Mouse (Mus musculus) WW6 (cell line): ENCODE results near the gene Babam2.

ENCODE experiments used
- DNase-seq: peaks from one replicate; pipeline ENCODE4 v3.0.0-alpha.2; 2013; ENCODE audit warnings: low read depth, low spot score

Gene Babam2

DNA sequence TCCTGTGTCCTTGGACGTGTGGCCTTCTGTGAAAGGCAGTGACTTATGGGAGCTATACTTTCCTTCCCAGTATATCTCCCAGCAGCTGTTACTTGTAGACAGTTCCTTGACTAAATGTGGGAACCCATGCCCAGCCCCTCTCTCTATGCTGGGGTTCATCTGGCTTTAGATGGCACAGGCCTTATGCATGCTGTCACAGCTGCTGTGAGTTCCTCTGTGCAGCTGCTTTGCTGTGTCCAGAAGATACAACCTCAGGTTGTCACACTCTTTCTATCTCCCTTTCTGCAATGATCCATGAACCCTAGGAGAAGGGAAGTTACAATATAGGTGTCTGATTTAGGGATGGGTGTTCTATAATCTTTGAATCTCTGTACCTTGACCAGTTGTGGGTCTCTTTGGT, 132.1 kb downstream of the Babam2 start:
- DNase-seq, result no peak

DNA sequence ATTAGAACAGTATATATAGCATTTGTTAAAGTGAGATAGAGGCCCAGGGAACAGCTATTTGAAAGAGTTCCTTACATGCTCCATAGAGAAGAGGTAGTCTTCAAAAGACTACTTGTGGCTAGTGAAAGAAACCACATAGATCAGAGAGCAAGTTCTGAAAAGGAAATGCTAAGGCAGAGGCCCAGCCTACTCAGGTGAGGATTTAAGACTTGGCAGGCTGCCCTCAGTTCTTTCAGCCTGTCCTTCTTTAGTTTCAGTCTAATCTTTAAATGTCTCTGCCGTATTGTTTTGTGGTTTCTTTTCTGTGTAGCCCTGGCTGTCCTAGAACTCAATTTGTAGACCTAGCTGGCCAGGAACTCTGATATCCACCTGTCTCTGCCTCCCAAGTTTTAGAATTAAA, 134.1 kb downstream of the Babam2 start:
- DNase-seq, result no peak

DNA sequence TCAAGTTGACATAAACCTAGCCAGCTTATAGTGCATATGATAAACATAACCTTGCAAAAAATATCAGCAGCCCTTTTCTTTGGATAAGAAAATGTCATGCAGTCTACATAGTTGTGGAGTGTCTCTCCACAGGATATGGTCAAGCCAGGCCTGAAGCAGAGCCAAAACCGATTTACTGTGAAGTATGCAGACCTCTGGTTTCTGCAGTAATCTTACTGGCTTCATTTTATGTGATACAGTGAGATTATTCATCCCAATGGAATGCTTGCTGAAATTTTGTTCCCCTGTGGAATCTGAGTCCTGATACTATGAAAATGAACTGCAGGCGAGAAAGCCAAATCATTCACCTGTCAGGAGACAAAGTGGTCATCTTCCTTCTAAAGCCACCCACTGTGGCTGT, 138.2 kb downstream of the Babam2 start:
- no peak for DNase-seq

DNA sequence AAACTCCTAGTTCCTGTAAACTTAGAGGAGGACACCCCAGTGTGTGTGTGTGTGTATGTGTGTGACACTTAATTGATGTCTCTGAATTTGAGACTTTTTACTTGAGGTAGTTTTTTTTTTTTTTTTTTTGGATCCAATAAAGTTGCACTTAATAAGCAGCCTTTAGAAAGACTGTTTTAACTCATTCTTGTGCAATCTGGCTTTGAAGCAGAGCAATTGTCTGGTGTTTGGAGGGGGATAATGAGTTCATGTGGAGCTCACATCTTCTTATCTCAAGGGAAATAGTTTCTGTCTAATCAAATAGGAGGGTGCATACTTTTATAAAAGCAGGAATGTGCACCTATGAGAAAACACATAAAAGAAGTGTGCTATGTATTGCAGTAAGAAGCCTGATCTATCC, 142.5 kb downstream of the Babam2 start:
- no peak for DNase-seq

DNA sequence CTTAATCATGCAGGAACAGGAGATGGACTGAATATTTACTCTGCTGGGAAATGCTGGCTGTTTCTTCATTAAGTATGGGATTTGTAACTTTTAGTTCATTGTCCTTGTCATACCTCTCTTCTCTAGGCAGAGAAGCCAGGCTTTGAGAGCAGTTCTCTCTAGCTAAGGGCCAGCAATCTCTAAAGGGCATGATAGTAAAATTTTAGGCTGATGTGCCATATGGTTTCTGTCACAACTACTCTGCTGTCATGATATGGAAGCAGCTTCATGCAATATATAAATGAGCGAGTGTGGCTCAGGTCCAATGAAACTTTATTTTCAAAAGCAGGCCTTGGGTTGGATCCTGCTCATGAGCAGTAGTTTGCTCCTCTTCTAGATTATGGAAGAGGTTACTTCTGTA, 142.9 kb downstream of the Babam2 start:
- DNase-seq, result no peak

DNA sequence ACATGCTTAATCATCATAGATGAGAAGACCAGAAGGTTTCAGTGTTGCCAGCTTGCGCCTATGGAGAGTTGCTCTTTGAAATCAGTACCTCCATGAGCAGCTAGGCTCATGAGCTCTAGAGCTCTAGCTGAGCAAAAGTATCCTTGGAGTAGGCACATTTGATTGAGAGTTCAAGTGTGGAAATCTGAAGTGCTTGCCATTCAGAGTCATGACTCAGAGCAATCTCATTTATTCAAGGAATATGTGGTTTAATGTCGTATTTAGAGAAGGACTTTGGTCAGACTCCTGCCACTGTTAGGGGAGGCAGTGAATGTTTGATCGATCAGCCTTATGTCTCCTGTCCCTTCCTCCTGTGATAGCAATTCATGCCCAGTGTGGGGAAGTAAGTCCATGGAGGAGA, 147.4 kb downstream of the Babam2 start:
- no peak for DNase-seq

DNA sequence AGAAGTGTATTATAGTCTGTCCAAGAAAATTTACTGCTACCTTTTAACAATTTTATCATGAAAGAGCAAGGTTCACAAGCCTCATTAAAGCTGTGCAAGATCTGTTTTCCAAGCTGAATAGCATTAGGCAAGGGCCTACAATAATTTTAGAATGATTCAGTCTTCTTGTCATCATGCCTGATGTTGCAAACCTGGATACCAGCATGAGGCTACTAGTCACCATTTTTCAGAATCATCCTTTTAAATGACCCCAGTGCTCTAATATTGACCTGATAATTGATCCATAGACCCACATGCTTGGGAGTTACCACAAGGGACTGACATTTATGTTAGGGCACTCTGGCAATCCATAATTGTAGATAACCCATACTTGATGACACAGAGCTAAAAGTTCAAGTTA, 149.5 kb downstream of the Babam2 start:
- no peak for DNase-seq

DNA sequence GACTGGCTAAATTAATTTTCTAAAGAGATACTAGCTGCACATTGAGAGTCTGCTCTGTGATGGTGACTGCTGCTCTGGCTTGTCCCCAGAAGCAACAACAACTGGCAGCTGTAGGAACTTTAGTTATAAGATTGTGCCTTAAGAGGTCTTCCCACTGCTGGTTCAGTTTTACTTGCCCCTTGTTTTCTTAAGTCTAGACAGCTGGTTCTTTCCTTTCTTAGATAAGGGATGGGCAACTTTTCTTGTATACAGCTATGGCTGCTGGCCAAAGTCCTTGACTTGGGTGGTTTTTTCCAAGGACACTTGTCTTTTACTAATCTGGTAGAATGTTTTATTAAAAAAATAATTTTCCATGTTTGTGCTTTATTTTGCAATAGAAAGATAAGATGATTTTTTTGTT, 151.5 kb downstream of the Babam2 start:
- no peak for DNase-seq

DNA sequence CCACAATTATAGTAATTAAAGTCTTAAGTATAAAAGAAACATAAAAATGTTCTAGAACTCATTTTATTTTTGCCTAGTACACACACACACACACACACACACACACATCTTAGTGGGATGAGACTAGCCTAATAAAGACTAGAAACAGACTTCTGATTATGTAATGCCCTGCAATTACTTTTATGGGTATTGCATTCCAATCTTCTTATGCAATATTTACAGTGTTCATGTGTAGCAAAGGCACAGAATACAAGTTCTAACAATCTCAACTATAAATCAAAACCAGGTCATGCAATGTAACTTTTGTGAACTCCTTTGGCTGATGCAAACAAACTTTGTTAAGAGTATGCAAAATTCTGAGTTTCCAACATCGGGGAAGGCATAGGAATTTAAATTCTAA, 155.3 kb downstream of the Babam2 start:
- no peak for DNase-seq

DNA sequence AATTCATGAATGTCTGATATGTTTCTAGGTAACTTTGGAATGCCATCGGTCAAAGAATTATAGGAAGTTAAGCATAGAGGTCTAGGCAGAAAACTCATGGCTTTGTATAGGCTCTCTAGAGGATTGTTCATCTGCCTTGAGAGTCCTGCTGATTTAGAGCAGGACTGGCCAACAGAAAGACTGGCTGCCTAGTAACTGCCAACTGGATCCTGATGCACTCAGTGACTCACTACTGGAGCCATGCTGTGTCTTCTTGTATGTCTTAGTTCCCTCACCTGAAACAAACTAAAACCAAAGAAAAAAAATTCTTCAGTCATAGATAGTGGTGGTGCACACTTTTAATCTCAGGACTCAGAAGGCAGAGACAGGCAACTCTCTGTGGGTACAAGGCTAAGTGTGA, 156.3 kb downstream of the Babam2 start:
- no peak for DNase-seq

DNA sequence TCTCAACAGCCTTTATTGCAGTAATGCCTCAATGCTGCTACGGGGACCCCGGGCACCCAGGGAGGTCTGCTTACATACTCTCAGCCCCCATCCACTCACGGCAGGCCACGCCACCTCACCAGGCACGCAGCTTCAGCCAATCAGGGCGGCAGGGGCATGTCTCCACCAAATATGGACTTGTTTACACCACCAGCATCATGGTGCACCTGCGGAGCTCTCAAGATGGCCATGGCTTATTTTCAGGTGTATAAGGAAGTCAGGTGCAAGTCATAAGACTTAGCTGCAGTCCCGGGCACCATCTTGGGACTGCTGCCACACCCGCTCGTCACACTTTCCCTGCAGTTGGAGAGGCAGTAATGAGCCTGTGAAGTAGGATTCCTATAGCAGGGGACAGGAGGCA, 161.4 kb downstream of the Babam2 start:
- peak; percentile 11 for DNase-seq

DNA sequence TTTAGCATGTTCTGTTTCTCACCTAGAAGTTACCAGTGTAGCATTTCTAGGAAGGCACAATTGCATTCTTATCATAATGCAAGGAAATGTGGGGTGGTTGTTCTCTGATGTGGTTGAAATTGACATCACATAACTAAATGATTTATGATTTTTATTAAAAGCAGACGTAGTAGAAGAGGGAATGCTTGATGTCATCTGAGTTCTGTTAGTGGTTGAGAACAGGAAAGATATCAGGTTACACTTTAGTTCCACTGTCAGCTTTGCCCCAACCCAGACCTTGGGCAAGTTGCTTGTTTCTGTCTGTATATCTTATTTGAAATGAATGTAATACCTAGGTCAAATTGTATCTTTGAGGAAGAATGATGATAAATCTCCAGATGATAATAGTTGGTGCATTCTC, 162.9 kb downstream of the Babam2 start:
- DNase-seq, result no peak

DNA sequence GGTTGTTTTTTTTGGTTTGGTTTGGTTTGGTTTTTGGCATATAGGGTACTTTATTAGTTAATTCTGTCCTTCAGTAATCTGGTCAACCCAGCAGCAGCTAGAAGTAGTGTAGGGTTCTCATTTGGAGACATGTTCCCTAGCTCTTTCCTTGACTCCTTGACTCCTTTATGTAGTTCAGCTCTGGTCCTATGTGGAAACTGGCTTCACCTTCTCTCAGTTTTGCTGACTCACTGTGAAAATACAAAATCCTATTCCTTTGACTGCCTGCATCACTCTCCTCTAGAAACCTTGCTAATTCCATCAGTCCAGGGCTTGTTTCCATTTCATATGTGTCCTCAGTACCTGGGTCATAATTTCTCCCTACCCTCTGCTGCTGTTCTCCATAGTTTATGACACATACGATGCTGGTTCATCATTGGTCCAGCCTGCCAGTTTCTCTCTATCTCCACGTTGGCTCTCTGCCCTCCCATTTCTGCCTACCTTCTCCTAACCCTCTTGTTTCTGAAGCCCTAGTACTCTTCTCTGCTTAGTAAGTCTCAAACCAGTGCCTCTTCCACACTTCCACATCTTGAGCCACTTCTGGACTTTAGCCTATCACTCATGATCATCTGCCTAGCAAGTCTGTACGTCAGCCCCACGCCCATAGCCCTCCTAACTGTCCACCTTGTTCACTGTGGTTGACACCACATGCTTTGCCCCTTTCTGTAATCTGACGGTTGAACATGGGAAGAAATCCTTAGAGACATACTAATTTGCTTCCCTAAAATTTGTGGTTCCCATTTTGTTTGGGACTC, 163.5 kb downstream of the Babam2 start:
- DNase-seq, result no peak

DNA sequence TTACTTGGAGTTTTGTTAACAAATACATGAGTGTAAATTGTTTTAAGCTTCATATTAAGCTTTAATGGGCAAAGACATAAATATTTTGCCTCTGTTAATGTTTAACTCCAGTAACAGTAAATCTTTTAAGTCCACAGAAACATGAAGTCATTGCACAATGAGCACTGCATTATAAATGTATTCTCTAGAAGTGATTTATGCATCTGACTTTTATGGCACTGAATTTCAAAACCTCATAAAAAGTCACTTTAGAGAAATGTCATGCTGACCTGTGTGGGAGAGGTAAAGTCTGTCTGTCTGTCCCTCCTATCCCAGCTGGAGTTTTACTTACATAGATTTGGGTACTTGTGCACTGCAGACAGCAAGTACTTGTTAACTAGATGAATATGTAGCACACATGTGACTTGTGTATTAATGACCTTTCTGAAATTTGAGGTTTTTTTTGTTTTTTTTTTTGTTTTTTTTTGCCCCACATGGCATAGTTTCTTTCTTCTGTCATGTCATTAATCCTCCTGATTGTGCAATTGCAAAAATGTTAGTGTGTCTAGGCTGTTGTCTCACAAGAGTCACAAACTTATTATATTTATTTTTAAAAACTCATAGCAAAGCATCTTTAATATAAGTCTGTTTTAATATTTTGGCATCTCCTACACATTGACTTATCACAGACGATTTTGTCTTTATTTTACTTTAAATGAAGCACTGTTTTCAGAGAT, 165.4 kb downstream of the Babam2 start:
- DNase-seq, result no peak

DNA sequence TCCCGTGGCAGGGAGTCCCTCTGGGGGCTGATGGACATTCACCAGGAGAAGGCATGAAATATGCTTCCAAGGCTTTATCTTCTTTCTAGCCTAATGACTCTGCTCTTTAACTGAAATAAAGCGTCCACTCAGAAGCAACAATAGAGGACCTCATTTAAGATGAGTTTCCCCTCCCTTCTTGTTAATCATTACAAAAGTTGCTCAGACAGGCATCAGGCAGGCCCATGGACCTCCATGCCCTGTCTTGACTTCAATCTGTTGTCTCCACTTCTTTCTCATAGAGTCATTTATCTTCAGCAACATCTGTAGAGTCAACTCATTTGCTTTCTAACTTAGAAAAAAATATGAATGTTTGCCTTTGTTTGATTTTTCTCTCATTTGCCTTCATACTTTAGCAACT, 166.6 kb downstream of the Babam2 start:
- no peak for DNase-seq

DNA sequence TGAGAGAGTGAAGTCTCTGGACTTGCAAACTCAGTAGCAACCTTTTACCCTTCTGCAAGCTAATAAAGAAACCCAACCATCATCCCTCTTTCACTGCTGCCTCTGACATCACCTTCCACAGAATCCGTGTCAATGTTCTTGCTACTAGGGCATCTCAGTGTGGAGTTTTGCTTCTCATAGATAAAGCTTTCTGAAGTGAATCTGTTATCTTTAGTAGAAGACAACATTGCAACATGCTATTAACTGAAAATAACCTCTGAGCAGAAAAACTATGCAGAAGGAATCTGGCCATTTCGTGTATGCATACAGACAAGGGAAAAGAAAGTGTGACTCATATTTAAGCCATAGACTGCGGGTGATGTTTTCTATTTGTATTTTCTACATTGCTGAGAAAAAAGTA, 168.6 kb downstream of the Babam2 start:
- no peak for DNase-seq

DNA sequence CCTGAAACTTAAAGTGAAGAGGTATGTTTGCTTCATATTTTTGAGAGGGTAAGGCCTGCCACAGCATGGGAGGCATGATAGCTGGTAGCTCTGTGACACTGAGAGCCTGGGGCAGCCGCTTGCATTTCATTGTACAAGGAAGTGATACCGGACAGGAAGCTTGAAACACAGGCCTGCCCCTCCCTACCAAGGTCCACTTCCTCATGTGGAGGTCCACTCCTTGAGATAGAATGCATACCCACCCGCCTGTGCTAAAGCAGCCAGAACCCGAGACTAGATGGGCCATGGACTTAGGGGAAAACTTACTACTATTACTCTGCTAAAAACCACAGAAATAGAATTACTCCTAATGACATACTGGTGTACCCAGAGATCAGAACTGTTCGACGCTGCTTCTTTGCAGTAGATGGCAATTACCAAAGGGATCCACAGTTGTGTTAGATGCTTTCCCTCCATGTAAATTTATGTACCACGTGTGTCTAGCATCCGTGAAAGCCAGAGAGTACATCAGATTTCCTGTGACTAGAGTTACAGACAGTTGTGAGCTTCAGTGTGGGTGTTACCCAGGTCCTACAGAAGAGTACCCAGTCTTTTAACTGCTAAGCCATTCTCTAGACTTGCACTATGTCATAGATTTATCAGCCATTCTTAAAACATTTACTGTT, 173.5 kb downstream of the Babam2 start:
- no peak for DNase-seq

DNA sequence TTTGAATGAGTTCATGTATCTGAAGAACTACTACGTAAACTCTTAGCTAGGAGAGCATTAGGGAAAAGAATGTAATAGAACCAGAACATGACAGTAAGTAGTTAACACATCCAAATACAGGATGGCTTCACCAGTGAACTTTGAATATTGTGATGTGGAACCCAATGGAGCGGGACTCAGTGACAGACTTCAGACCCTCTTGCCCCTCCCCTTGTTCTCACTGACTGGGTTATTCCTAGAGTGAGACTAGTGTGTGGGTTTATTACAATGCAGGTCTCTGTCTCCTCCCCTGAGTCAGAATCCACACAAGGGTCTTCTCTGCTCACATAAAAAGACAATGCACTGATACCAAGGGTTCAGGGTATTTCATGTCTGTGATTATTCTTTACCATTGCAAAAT, 175.8 kb downstream of the Babam2 start:
- DNase-seq, result no peak

DNA sequence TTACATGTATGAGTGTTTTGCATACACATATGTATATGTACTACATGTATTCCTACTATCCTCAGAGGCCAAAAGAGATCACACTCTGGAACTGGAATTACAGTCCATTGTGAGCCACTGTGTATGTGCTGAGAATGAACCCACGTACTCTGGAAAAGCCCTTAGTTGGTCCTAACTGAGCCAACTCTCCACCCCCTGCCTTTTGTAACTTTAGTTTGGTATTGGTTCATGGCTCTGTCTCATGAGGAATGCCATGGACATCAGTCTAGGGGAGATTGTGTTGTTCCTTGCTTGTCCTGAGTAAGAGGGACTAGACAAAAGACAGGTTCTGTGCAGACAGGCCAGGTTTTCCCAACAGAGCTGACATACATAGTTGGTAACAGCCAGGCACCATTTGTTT, 177.1 kb downstream of the Babam2 start:
- no peak for DNase-seq

DNA sequence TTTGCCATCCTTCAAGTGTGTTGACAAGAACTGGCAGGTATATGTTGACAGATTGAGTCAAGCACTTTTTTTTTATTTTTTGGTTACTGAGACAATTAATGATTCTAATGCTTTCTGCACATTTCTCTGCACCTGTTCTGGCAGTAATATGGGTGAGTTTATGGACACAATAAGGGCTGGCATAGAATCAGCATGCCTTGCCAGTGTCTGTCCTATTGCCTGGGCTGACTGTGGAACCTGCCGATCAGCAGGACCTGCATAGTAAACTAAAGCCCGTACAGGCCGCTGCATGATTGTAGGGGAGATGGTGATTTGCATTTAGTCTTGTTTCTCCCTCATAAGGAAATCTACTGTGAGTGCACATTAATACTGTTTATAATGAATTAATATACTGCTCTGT, 178.0 kb downstream of the Babam2 start:
- DNase-seq, result no peak

DNA sequence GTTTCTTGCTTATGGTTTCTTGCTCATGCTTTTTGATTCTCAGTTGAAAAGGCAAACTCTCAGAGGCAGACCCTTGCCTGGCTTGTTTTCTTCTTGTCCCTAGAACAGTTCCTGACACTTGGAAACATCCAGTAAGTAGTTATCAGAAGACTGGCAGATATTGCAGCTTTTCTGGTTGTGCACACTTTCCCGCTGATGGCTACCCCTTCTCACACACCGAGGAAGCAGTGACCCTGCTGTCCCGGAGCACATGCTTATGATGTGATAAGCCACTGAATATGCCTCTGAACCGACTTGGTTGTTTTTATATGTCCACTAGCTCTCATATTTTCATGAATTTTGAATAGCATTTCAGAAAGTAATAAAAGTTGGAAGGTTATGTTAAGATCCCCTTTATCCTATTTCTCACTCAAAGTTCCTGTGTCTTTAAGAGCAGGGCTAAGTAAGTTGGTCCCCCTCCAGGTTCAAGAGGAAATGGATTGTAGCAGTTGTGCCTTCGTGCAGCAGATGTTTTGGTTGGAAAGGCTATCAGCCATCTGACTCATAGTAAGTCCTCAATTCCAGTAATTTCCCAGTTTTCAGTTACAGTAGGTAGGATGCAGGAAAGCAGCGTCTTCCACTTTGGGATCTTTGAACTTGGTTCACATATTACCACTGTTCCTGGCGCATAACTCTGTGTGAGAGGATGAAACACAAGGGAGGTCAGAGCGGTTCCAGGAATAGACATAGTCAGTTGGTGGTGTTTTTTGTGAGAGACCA, 178.9 kb downstream of the Babam2 start:
- no peak for DNase-seq

DNA sequence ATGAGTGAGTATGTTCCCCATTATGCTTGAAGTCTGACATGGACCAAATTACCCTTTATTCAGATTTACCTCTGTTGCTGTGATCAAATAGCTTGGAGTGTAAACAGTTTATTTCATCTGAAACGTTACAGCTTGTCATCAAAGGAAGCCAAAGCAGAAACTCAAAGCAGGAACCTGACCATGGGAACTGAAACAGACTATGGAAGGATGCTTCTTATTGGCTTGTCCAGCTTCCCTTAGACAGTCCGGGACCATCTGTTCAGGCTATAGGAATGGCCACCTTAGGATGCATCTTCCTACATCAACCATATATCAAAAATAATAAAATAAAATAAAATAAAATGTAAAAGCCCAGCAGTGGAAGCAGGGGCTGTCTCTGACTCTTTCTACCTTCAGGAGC, 183.0 kb downstream of the Babam2 start:
- DNase-seq, result no peak
